Mouse (Mus musculus): Measurements from ENCODE around the gene Mybpc3. TPM values are rescaled to one million over a fixed set of nuclear protein-coding genes. Genes with fewer than 3 reads are reported as not detected.

Gene Mybpc3
- polyA plus RNA-seq, 1 experiment from 2014 or later = 1.6 TPM

- no peaks in the 10 kb centered on the region for H3K9me3 ChIP-seq (replicated peaks; ENCODE audit: control insufficient read depth, low read length)
- peak overlapping the region; percentile 64 for H3K4me2 ChIP-seq (ENCODE audit: low read depth, low read length)
- H3K4me1 ChIP-seq (ENCODE audit: control insufficient read depth, insufficient read depth, low read length) = no peaks in the 10 kb centered on the region
- H3K36me3 ChIP-seq (replicated peaks; ENCODE audit: control insufficient read depth, insufficient read depth, low read depth, low read length) = no peaks in the 10 kb centered on the region
- WGBS = 15% methylated on average over 12 of the region's 12 CpGs
- H3K27ac ChIP-seq (replicated peaks; ENCODE audit: low read depth, low read length) = no peak overlapping the region
- H3K27me3 ChIP-seq (ENCODE audit: control insufficient read depth, insufficient read depth, low read length) = no peaks in the 10 kb centered on the region
- peak overlapping the region; percentile 41 for H3K9ac ChIP-seq (replicated peaks; ENCODE audit: low read length)
- DNase-seq (ENCODE audit: low spot score) (no peak), ATAC-seq (replicated peaks; ENCODE audit: insufficient number of reproducible peaks, low FRiP score, low TSS enrichment, low read depth) (no peak)
- H3K4me3 ChIP-seq (ENCODE audit: low read depth, low read length) = peak overlapping the region; percentile 38
These were observed 40.0 kb upstream of the Mybpc3 start for GRCm38 (mm10) chr2:91077957-91078313.

- Histone ChIP-seq H3K4me1 (ENCODE audit: control insufficient read depth, insufficient read depth, low read length) (no peaks in the 10 kb centered on the region), H3K4me2 (ENCODE audit: low read depth, low read length) (peak overlapping the region; percentile 64), H3K9ac (replicated peaks; ENCODE audit: low read length) (peak overlapping the region; percentile 41), H3K4me3 (ENCODE audit: low read depth, low read length) (peak overlapping the region; percentile 38), H3K27me3 (ENCODE audit: control insufficient read depth, insufficient read depth, low read length) (no peaks in the 10 kb centered on the region), H3K27ac (replicated peaks; ENCODE audit: low read depth, low read length) (no peak overlapping the region), H3K9me3 (replicated peaks; ENCODE audit: control insufficient read depth, low read length) (no peaks in the 10 kb centered on the region), H3K36me3 (replicated peaks; ENCODE audit: control insufficient read depth, insufficient read depth, low read depth, low read length) (no peaks in the 10 kb centered on the region)
- DNase-seq (ENCODE audit: low spot score) (peak; percentile 42), ATAC-seq (replicated peaks; ENCODE audit: insufficient number of reproducible peaks, low FRiP score, low TSS enrichment, low read depth) (peak; percentile 68)
- under 1% methylated on average over 33 of the region's 36 CpGs for WGBS
These were observed 39.5 kb upstream of the Mybpc3 start for GRCm38 (mm10) chr2:91078314-91079025.

GRCm38 (mm10) chr2:91079026-91079384 lies 38.9 kb upstream of the Mybpc3 start:
- H3K9ac ChIP-seq (replicated peaks; ENCODE audit: low read length) = peak overlapping the region; percentile 41
- DNase-seq (ENCODE audit: low spot score) (peak; percentile 4), ATAC-seq (replicated peaks; ENCODE audit: insufficient number of reproducible peaks, low FRiP score, low TSS enrichment, low read depth) (no peak)
- H3K27me3 ChIP-seq (ENCODE audit: control insufficient read depth, insufficient read depth, low read length) = no peaks in the 10 kb centered on the region
- 31% methylated on average over 4 of the region's 5 CpGs for whole genome bisulfite sequencing
- H3K4me2 ChIP-seq (ENCODE audit: low read depth, low read length) = peak overlapping the region; percentile 64
- H3K36me3 ChIP-seq (replicated peaks; ENCODE audit: control insufficient read depth, insufficient read depth, low read depth, low read length) = no peaks in the 10 kb centered on the region
- H3K9me3 ChIP-seq (replicated peaks; ENCODE audit: control insufficient read depth, low read length) = no peaks in the 10 kb centered on the region
- H3K4me1 ChIP-seq (ENCODE audit: control insufficient read depth, insufficient read depth, low read length) = no peaks in the 10 kb centered on the region
- H3K27ac ChIP-seq (replicated peaks; ENCODE audit: low read depth, low read length) = no peak overlapping the region
- peak overlapping the region; percentile 38 for H3K4me3 ChIP-seq (ENCODE audit: low read depth, low read length)

- Histone ChIP-seq H3K27me3 (ENCODE audit: control insufficient read depth, insufficient read depth, low read length) (no peaks in the 10 kb centered on the region), H3K4me1 (ENCODE audit: control insufficient read depth, insufficient read depth, low read length) (no peaks in the 10 kb centered on the region), H3K36me3 (replicated peaks; ENCODE audit: control insufficient read depth, insufficient read depth, low read depth, low read length) (no peaks in the 10 kb centered on the region), H3K27ac (replicated peaks; ENCODE audit: low read depth, low read length) (no peak overlapping the region), H3K4me3 (ENCODE audit: low read depth, low read length) (no peak overlapping the region), H3K9ac (replicated peaks; ENCODE audit: low read length) (no peak overlapping the region), H3K9me3 (replicated peaks; ENCODE audit: control insufficient read depth, low read length) (no peaks in the 10 kb centered on the region), H3K4me2 (ENCODE audit: low read depth, low read length) (no peak overlapping the region)
- 82% methylated on average over 8 of the region's 8 CpGs for WGBS
- ATAC-seq (replicated peaks; ENCODE audit: insufficient number of reproducible peaks, low FRiP score, low TSS enrichment, low read depth) (no peak), DNase-seq (ENCODE audit: low spot score) (no peak)
These were observed 37.0 kb upstream of the Mybpc3 start for GRCm38 (mm10) chr2:91080784-91081513.

- Histone ChIP-seq H3K4me2 (ENCODE audit: low read depth, low read length) (no peak within 1 kb of the TSS), H3K27me3 (ENCODE audit: control insufficient read depth, insufficient read depth, low read length) (no peaks in the 10 kb centered on the region), H3K4me3 (ENCODE audit: low read depth, low read length) (no peak within 1 kb of the TSS), H3K4me1 (ENCODE audit: control insufficient read depth, insufficient read depth, low read length) (no peaks in the 10 kb centered on the region), H3K36me3 (replicated peaks; ENCODE audit: control insufficient read depth, insufficient read depth, low read depth, low read length) (no peaks in the 10 kb centered on the region), H3K9ac (replicated peaks; ENCODE audit: low read length) (no peak within 1 kb of the TSS), H3K27ac (replicated peaks; ENCODE audit: low read depth, low read length) (no peak within 1 kb of the TSS), H3K9me3 (replicated peaks; ENCODE audit: control insufficient read depth, low read length) (no peaks in the 10 kb centered on the region)
- no peak for DNase-seq (ENCODE audit: low spot score)
- no peak for ATAC-seq (replicated peaks; ENCODE audit: insufficient number of reproducible peaks, low FRiP score, low TSS enrichment, low read depth)
- WGBS = 85% methylated on average over 13 of the region's 13 CpGs
These were observed 35.9 kb upstream of the Mybpc3 start, which contains the start of gene Spi1 for GRCm38 (mm10) chr2:91081775-91082695. Gene Spi1 (plus strand): TSS chr2:91082390.

GRCm38 (mm10) chr2:91082844-91083243 lies 35.1 kb upstream of the Mybpc3 start:
- WGBS = 62% methylated on average over 11 of the region's 11 CpGs

GRCm38 (mm10) chr2:91083366-91083940 lies 34.5 kb upstream of the Mybpc3 start:
- H3K4me1 ChIP-seq (ENCODE audit: control insufficient read depth, insufficient read depth, low read length) = no peaks in the 10 kb centered on the region
- no peak overlapping the region for H3K4me3 ChIP-seq (ENCODE audit: low read depth, low read length)
- H3K27ac ChIP-seq (replicated peaks; ENCODE audit: low read depth, low read length) = no peak overlapping the region
- ATAC-seq (replicated peaks; ENCODE audit: insufficient number of reproducible peaks, low FRiP score, low TSS enrichment, low read depth) = no peak
- WGBS = 48% methylated on average over 1 of the region's 1 CpGs
- no peaks in the 10 kb centered on the region for H3K9me3 ChIP-seq (replicated peaks; ENCODE audit: control insufficient read depth, low read length)
- H3K27me3 ChIP-seq (ENCODE audit: control insufficient read depth, insufficient read depth, low read length) = no peaks in the 10 kb centered on the region
- no peaks in the 10 kb centered on the region for H3K36me3 ChIP-seq (replicated peaks; ENCODE audit: control insufficient read depth, insufficient read depth, low read depth, low read length)
- H3K9ac ChIP-seq (replicated peaks; ENCODE audit: low read length) = no peak overlapping the region
- no peak overlapping the region for H3K4me2 ChIP-seq (ENCODE audit: low read depth, low read length)
- DNase-seq (ENCODE audit: low spot score) = no peak

More at GRCm38 (mm10) chr2:91082844-91083243, 35.1 kb upstream of the Mybpc3 start:
- H3K9ac ChIP-seq (replicated peaks; ENCODE audit: low read length) = no peak overlapping the region
- no peaks in the 10 kb centered on the region for H3K4me1 ChIP-seq (ENCODE audit: control insufficient read depth, insufficient read depth, low read length)
- DNase-seq (ENCODE audit: low spot score) (no peak), ATAC-seq (replicated peaks; ENCODE audit: insufficient number of reproducible peaks, low FRiP score, low TSS enrichment, low read depth) (no peak)
- H3K36me3 ChIP-seq (replicated peaks; ENCODE audit: control insufficient read depth, insufficient read depth, low read depth, low read length) = no peaks in the 10 kb centered on the region
- H3K9me3 ChIP-seq (replicated peaks; ENCODE audit: control insufficient read depth, low read length) = no peaks in the 10 kb centered on the region
- H3K4me2 ChIP-seq (ENCODE audit: low read depth, low read length) = no peak overlapping the region
- H3K27ac ChIP-seq (replicated peaks; ENCODE audit: low read depth, low read length) = no peak overlapping the region
- no peaks in the 10 kb centered on the region for H3K27me3 ChIP-seq (ENCODE audit: control insufficient read depth, insufficient read depth, low read length)
- H3K4me3 ChIP-seq (ENCODE audit: low read depth, low read length) = no peak overlapping the region

Measured in embryonic facial prominence, embryonic 11.5 days (tissue).